Mouse (Mus musculus) induced T-regulatory cell, adult 2 months (primary cell): ENCODE results near the gene Sfta2.

Experiments used
- DNase-seq: peaks from one replicate; pipeline ENCODE4 v3.0.0-alpha.2; 2012; ENCODE audit warnings: low read depth

The Sfta2 gene

GRCm38 (mm10) chr17:35593786-35594185 lies 7.6 kb upstream of the Sfta2 start:
- no peak for DNase-seq

- DNase-seq: no peak
Measured at GRCm38 (mm10) chr17:35594456-35594855, 6.9 kb upstream of the Sfta2 start.

GRCm38 (mm10) chr17:35597399-35597798 lies 4.0 kb upstream of the Sfta2 start:
- DNase-seq: no peak

- DNase-seq: no peak
Measured at GRCm38 (mm10) chr17:35601736-35602354, 496 bp downstream of the Sfta2 start.

GRCm38 (mm10) chr17:35617127-35617526 lies 15.8 kb downstream of the Sfta2 start:
- peak; percentile 30 for DNase-seq

- no peak for DNase-seq
Measured at GRCm38 (mm10) chr17:35626537-35626936, 25.2 kb downstream of the Sfta2 start, which contains the start of gene Gm9573. Gene Gm9573 (minus strand): TSS chr17:35626637.

- no peak for DNase-seq
Measured at GRCm38 (mm10) chr17:35633992-35634391, 32.6 kb downstream of the Sfta2 start.

GRCm38 (mm10) chr17:35635202-35635601 lies 33.9 kb downstream of the Sfta2 start:
- DNase-seq: no peak

GRCm38 (mm10) chr17:35635699-35636111 lies 34.4 kb downstream of the Sfta2 start:
- DNase-seq: peak; percentile 90

- peak; percentile 65 for DNase-seq
Measured at GRCm38 (mm10) chr17:35636363-35636762, 35.0 kb downstream of the Sfta2 start.

GRCm38 (mm10) chr17:35638475-35639190 lies 37.3 kb downstream of the Sfta2 start:
- peak; percentile 91 for DNase-seq

- DNase-seq: no peak
Measured at GRCm38 (mm10) chr17:35639352-35639751, 38.0 kb downstream of the Sfta2 start.

GRCm38 (mm10) chr17:35643609-35644236 lies 42.4 kb downstream of the Sfta2 start, which contains the start of gene Mucl3:
Gene Mucl3 (minus strand): TSS chr17:35643695.
- no peak for DNase-seq

- no peak for DNase-seq
Measured at GRCm38 (mm10) chr17:35649429-35649828, 48.1 kb downstream of the Sfta2 start.

GRCm38 (mm10) chr17:35653086-35653485 lies 51.7 kb downstream of the Sfta2 start:
- no peak for DNase-seq

GRCm38 (mm10) chr17:35665957-35666515 lies 64.7 kb downstream of the Sfta2 start:
- DNase-seq: peak; percentile 53

- DNase-seq: peak; percentile 55
Measured at GRCm38 (mm10) chr17:35666851-35667256, 65.5 kb downstream of the Sfta2 start.

GRCm38 (mm10) chr17:35667334-35668065 lies 66.2 kb downstream of the Sfta2 start, which contains the start of gene Vars2:
Gene Vars2 (minus strand): TSS chr17:35667592.
- DNase-seq: peak; percentile 98

- no peak for DNase-seq
Measured at GRCm38 (mm10) chr17:35669731-35670130, 68.4 kb downstream of the Sfta2 start.

- DNase-seq: no peak
Measured at GRCm38 (mm10) chr17:35671846-35672245, 70.5 kb downstream of the Sfta2 start.

- no peak for DNase-seq
Measured at GRCm38 (mm10) chr17:35672527-35672926, 71.2 kb downstream of the Sfta2 start.
